Mouse (Mus musculus) hindbrain, postnatal 0 days (tissue): ENCODE data around the gene Cln5. TPM values are rescaled to one million over a fixed set of nuclear protein-coding genes. Genes with fewer than 3 reads are reported as not detected.

Experiments used
- ATAC-seq: fragments of 200-750 bp; cut with Nextera tagmentation; 2 replicates; pipeline ENCODE4 v1.8.0; 2017; ENCODE audit warnings: mild to moderate bottlenecking, moderate TSS enrichment, moderate library complexity
- DNase-seq: peaks from one replicate; pipeline ENCODE4 v3.0.0-alpha.2; 2015; ENCODE audit warnings: low spot score
- H3K27ac ChIP-seq: fragments of 300-500 bp; sonication (generic); 2 replicates; pipeline ENCODE4 v1.5.1; 2014; ENCODE audit warnings: mild to moderate bottlenecking
- H3K27me3 ChIP-seq: fragments of 300-500 bp; sonication (generic); 2 replicates; pipeline ENCODE4 v1.6.1; 2014; ENCODE audit warnings: low read length, mixed read lengths; ENCODE audit not compliant: insufficient read depth
- H3K36me3 ChIP-seq: fragments of 300-500 bp; sonication (generic); 2 replicates; pipeline ENCODE4 v1.6.1; 2014; ENCODE audit warnings: low read length, mixed read lengths; ENCODE audit not compliant: insufficient read depth
- H3K4me1 ChIP-seq: fragments of 300-500 bp; sonication (generic); 2 replicates; pipeline ENCODE4 v1.6.1; 2014; ENCODE audit warnings: antibody characterized with exemption, low read length, mixed read lengths; ENCODE audit not compliant: insufficient read depth
- H3K4me2 ChIP-seq: fragments of 300-500 bp; sonication (generic); 2 replicates; pipeline ENCODE4 v1.6.1; 2014; ENCODE audit warnings: low read depth, mild to moderate bottlenecking, low read length, moderate library complexity, mixed read lengths
- H3K4me3 ChIP-seq: fragments of 300-500 bp; sonication (generic); 2 replicates; pipeline ENCODE4 v1.5.1; 2014; ENCODE audit warnings: low read length
- H3K9ac ChIP-seq: fragments of 300-500 bp; sonication (generic); replicated peaks from 2 replicates; pipeline ENCODE4 v1.6.1; 2014; ENCODE audit warnings: mild to moderate bottlenecking, low read length, moderate library complexity, mixed read lengths
- H3K9me3 ChIP-seq: fragments of 300-500 bp; sonication (generic); 2 replicates; pipeline ENCODE4 v1.6.1; 2016; ENCODE audit warnings: low read length, mixed read lengths
- CTCF ChIP-seq: IDR thresholded peaks from 2 replicates; pipeline ENCODE4 v1.5.1; 2016; ENCODE audit warnings: antibody characterized with exemption, control low read depth, low read depth
- WGBS: fragments of 180-500 bp; shearing (Covaris S2); extraction: QIAGEN DNeasy Blood & Tissue Kit; methylation state at CpG from one replicate; pipeline ENCODE4 v1.1.7; 2014; 5-methylcytosine and 5-hydroxymethylcytosine counted together
- polyA plus RNA-seq: library from polyadenylated mRNA; unstranded; fragments of >200 nt; fragmentation: Nextera tagmentation; extraction: Ambion mirVana; gene quantifications from 2 replicates; pipeline ENCODE4 v1.2.1, GENCODE M21; 2015
- total RNA-seq: library from RNA; depleted of rRNA; stranded (reverse); fragments of >200 nt; gene quantifications from 2 replicates; pipeline ENCODE4 v1.2.3, GENCODE M21; 2014; rRNA removed

Cln5 gene
- total and polyA plus RNA-seq, 2 experiments from 2014 or later = 11.8 to 14.5 TPM

DNA sequence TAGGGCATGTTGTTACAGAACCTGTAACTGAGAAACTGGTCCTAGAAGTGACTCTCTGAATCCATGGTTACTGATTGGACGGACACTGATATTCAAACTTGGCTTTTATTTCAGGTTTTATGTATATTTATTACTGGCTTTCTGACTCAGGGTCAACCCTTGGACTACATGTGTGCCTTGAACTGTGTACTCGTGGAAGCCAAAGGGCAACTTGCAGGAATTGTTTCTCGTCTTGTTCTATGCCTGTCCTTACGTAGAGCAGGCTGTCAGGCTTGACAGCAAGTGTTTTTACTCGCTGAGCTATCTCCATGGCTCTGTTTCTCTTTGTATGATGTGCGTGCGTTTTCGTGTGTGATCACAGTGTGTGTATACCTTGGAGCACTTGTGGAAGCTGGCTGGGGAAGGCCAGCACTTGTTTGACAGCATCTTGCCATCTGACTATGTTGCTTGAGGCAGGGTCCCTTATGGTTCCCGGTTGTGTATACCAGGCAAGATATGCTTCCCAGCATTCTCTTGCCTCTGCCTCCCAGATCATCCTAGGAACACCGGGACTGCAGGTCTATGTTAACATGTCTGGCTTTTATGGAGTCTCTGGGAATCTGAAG, 32.8 kb downstream of the Cln5 start:
- Histone ChIP-seq H3K9me3 (no peaks in the 10 kb centered on the region), H3K4me1 (no peaks in the 10 kb centered on the region), H3K27ac (no peak overlapping the region), H3K4me3 (no peak overlapping the region), H3K4me2 (no peak overlapping the region), H3K27me3 (no peaks in the 10 kb centered on the region), H3K36me3 (no peaks in the 10 kb centered on the region), H3K9ac (no peak overlapping the region)
- TF ChIP-seq CTCF = no peak
- 74% methylated on average over 10 of the region's 10 CpGs for WGBS
- no peak for ATAC-seq
- no peak for DNase-seq

DNA sequence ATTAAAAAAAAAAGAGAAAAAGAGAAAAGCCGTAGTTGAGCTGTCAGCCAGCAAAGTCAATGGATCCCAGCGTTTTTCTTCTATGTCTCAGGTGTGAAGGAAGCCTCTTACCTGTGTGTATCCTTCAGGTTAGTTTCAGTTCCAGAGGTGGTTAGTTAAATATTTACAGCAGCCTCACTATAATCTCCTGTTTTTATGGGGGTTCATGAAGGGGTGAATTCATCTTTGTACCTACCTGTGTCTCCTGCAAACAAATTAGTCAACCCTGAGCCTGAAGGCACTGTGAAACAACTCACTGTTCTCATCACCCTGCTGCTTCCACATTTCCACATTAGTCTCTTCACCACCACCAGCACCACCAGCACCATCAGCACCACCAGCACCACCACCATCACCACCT, 36.3 kb downstream of the Cln5 start:
- no peak for TF ChIP-seq CTCF
- ATAC-seq (no peak), DNase-seq (no peak)
- H3K27me3 ChIP-seq = no peaks in the 10 kb centered on the region
- H3K4me3 ChIP-seq = no peak overlapping the region
- no peak overlapping the region for H3K9ac ChIP-seq
- no peak overlapping the region for H3K4me2 ChIP-seq
- H3K27ac ChIP-seq = no peak overlapping the region
- no peaks in the 10 kb centered on the region for H3K9me3 ChIP-seq
- H3K36me3 ChIP-seq = no peaks in the 10 kb centered on the region
- no peaks in the 10 kb centered on the region for H3K4me1 ChIP-seq
- 100% methylated on average over 2 of the region's 2 CpGs for WGBS

GRCm38 (mm10) chr14:103109971-103110370, 40.0 kb downstream of the Cln5 start:
- DNase-seq (no peak), ATAC-seq (no peak)
- H3K27ac ChIP-seq = no peak overlapping the region
- no peaks in the 10 kb centered on the region for H3K9me3 ChIP-seq
- H3K4me3 ChIP-seq = no peak overlapping the region
- no peak overlapping the region for H3K4me2 ChIP-seq
- no peaks in the 10 kb centered on the region for H3K27me3 ChIP-seq
- H3K36me3 ChIP-seq = peaks cover 17% of the 10 kb centered on the region; the same call in 1 of the 2 replicates
- no peak for TF ChIP-seq CTCF
- no peak overlapping the region for H3K9ac ChIP-seq
- no peaks in the 10 kb centered on the region for H3K4me1 ChIP-seq
- 88% methylated on average over 4 of the region's 4 CpGs for WGBS

DNA sequence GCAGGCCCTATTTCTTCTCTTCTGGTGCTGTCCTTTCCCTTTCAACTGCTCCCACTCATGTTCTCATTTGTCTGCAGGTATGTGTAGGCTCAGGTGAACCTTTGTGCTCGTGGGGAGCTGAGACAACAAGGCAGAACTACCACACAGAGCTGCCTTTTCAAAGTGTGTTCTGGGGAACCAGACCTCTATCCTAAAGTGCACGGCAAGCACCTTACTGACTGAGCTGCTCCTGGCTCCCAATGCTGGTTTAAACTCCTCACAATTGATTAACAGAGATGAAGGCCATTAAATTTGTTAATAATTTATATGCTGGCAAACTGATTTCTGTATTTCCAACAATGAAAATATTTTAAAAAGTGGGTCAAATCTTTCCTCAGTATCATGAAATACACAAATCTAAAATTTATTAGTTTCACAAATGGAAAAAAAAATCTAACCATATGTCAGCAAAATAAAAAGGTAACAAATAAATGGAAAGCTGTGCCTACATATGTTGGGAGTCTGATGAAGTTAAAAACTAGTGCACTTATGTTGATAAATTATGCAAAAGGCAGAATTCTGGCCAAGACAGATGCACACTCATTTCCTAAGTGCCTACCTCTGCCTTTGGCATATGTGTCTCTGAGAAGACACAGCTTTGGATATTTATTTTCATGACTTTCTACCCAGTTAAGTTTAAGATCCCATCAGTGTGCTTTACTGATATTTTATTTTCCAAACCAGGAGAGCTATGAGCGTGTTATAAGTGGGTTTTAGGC, 42.8 kb downstream of the Cln5 start:
- no peak overlapping the region for H3K9ac ChIP-seq
- 92% methylated on average over 3 of the region's 3 CpGs for WGBS
- no peak for TF ChIP-seq CTCF
- peaks cover 43% of the 10 kb centered on the region for H3K36me3 ChIP-seq
- no peaks in the 10 kb centered on the region for H3K4me1 ChIP-seq
- H3K9me3 ChIP-seq = no peaks in the 10 kb centered on the region
- no peaks in the 10 kb centered on the region for H3K27me3 ChIP-seq
- H3K4me3 ChIP-seq = no peak overlapping the region
- no peak overlapping the region for H3K4me2 ChIP-seq
- H3K27ac ChIP-seq = no peak overlapping the region
- ATAC-seq (no peak), DNase-seq (no peak)

GRCm38 (mm10) chr14:103114994-103115670, 45.1 kb downstream of the Cln5 start:
- TF ChIP-seq CTCF = no peak
- Histone ChIP-seq H3K27ac (no peak overlapping the region), H3K9ac (no peak overlapping the region), H3K4me3 (no peak overlapping the region), H3K36me3 (peaks cover 55% of the 10 kb centered on the region), H3K27me3 (no peaks in the 10 kb centered on the region), H3K4me2 (no peak overlapping the region), H3K9me3 (no peaks in the 10 kb centered on the region), H3K4me1 (no peaks in the 10 kb centered on the region)
- 0 out of 2 replicates have a peak, but pooled peaks have one; percentile 51 for ATAC-seq
- WGBS = 96% methylated on average over 3 of the region's 3 CpGs
- no peak for DNase-seq

- Histone ChIP-seq H3K4me1 (no peaks in the 10 kb centered on the region), H3K36me3 (peaks cover 59% of the 10 kb centered on the region), H3K4me3 (no peak overlapping the region), H3K27ac (no peak overlapping the region), H3K27me3 (no peaks in the 10 kb centered on the region), H3K9ac (no peak overlapping the region), H3K4me2 (no peak overlapping the region), H3K9me3 (no peaks in the 10 kb centered on the region)
- TF ChIP-seq CTCF = no peak
- ATAC-seq (no peak), DNase-seq (no peak)
- 86% methylated on average over 6 of the region's 6 CpGs for WGBS
These were observed 55.7 kb downstream of the Cln5 start for GRCm38 (mm10) chr14:103125756-103126155.

Other genes starting within 250 kb of the Cln5 start
- gene Kctd12, start 87.6 kb upstream of the Cln5 start, total RNA-seq = 93.9 and 98.8 TPM in 2 replicates
- 11.1 and 12.6 TPM in 2 replicates for gene Kctd12, start 87.6 kb upstream of the Cln5 start, polyA plus RNA-seq
- not detected in 2 replicates for gene Acod1, start 23.2 kb upstream of the Cln5 start, total RNA-seq
- gene Acod1, start 23.2 kb upstream of the Cln5 start, polyA plus RNA-seq = not detected in 2 replicates
- gene Fbxl3, start 29.4 kb downstream of the Cln5 start, total RNA-seq = 53.7 and 61.6 TPM in 2 replicates
- 26.7 and 27.4 TPM in 2 replicates for gene Fbxl3, start 29.4 kb downstream of the Cln5 start, polyA plus RNA-seq